Mouse (Mus musculus) embryonic facial prominence, embryonic 14.5 days (tissue): ENCODE measurements around the gene Spem2. TPM values are rescaled to one million over a fixed set of nuclear protein-coding genes. Genes with fewer than 3 reads are reported as not detected.

ENCODE experiments used
- ATAC-seq: fragments of 200-750 bp; cut with Nextera tagmentation; 2 replicates; pipeline ENCODE4 v1.8.0; 2017; ENCODE audit warnings: low read depth, moderate number of reproducible peaks, moderate TSS enrichment
- DNase-seq: peaks from one replicate; pipeline ENCODE4 v3.0.0-alpha.2; 2015; ENCODE audit warnings: low spot score
- H3K27ac ChIP-seq: fragments of 300-500 bp; sonication (generic); replicated peaks from 2 replicates; pipeline ENCODE4 v1.5.1; 2014; ENCODE audit warnings: low read depth, mild to moderate bottlenecking, low read length, moderate library complexity
- H3K27me3 ChIP-seq: fragments of 300-500 bp; sonication (generic); replicated peaks from 2 replicates; pipeline ENCODE4 v1.6.1; 2014; ENCODE audit warnings: low read length; ENCODE audit not compliant: control insufficient read depth, insufficient read depth
- H3K36me3 ChIP-seq: fragments of 300-500 bp; sonication (generic); 2 replicates; pipeline ENCODE4 v1.6.1; 2014; ENCODE audit warnings: low read length, mixed read lengths; ENCODE audit not compliant: control insufficient read depth, insufficient read depth
- H3K4me1 ChIP-seq: fragments of 300-500 bp; sonication (generic); 2 replicates; pipeline ENCODE4 v1.6.1; 2014; ENCODE audit warnings: antibody characterized with exemption, low read length; ENCODE audit not compliant: control insufficient read depth, insufficient read depth
- H3K4me2 ChIP-seq: fragments of 300-500 bp; sonication (generic); 2 replicates; pipeline ENCODE4 v1.6.1; 2014; ENCODE audit warnings: low read depth, mild to moderate bottlenecking, low read length, moderate library complexity, mixed read lengths
- H3K4me3 ChIP-seq: fragments of 300-500 bp; sonication (generic); 2 replicates; pipeline ENCODE4 v1.5.1; 2014; ENCODE audit warnings: low read depth, mild to moderate bottlenecking, low read length
- H3K9ac ChIP-seq: fragments of 300-500 bp; sonication (generic); 2 replicates; pipeline ENCODE4 v1.6.1; 2014; ENCODE audit warnings: low read depth, mild to moderate bottlenecking, low read length, moderate library complexity, mixed read lengths
- H3K9me3 ChIP-seq: fragments of 300-500 bp; sonication (generic); 2 replicates; pipeline ENCODE4 v1.6.1; 2016; ENCODE audit warnings: low read length; ENCODE audit not compliant: control insufficient read depth
- WGBS: fragments of 180-500 bp; shearing (Covaris S2); extraction: QIAGEN DNeasy Blood & Tissue Kit; methylation state at CpG from one replicate; pipeline ENCODE4 v1.1.7; 2014; 5-methylcytosine and 5-hydroxymethylcytosine counted together
- polyA plus RNA-seq: library from polyadenylated mRNA; unstranded; fragments of >200 nt; fragmentation: Nextera tagmentation; extraction: Ambion mirVana; gene quantifications from 2 replicates; pipeline ENCODE4 v1.2.1, GENCODE M21; 2014

Spem2 gene
- polyA plus RNA-seq, 1 experiment from 2014 or later: not detected

DNA sequence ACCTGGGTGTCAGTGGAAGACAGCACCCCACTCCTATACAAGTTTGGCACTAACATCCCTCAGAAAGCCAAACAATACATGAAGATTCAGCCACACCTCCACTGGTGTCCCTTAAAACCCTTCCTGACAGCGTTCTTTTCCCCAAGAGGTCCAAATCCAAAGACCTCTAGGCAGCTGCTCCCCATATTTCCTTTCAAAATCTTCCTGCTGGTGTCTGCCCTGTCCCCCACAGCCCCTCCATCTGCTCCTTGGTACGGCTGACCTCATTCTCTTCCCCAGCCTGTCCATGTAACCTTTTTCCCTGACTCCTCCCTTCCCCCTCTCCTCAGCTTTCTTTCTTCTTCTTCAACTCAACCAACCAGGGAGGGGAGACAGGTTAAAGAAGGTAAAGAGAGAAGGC lies 5.2 kb upstream of the Spem2 start:
- WGBS: 79% methylated on average over 2 of the region's 2 CpGs
- H3K27ac ChIP-seq: no peak overlapping the region
- no peak overlapping the region for H3K4me2 ChIP-seq
- DNase-seq: no peak
- H3K36me3 ChIP-seq: peaks cover 44% of the 10 kb centered on the region
- no peaks in the 10 kb centered on the region for H3K27me3 ChIP-seq
- H3K4me1 ChIP-seq: no peaks in the 10 kb centered on the region
- no peak for ATAC-seq
- H3K9me3 ChIP-seq: no peaks in the 10 kb centered on the region
- no peak overlapping the region for H3K4me3 ChIP-seq
- no peak overlapping the region for H3K9ac ChIP-seq

DNA sequence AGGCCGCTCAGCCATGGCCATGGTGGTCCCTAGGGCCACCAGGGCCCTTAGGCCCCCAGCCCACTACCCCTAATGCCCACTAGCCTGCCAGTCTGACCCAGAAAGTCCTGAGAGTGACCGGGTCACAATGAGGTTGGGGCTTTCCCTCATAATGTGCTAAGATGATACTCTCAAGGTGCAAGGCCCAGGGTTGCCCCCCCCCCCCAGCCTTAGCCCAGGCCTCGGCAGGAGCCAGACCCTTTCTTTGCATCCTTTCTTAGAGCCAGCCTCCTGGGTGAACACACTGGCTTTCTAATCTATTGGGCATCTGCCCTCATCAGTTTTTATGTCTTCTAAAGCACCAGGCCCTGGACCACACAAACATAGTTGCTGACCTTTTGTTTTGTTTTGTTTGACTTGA lies 3.8 kb upstream of the Spem2 start, which contains the start of gene Spem1:
Gene Spem1, minus strand, starts transcription at position 101 of the 400 bp plus-strand sequence.
- no peak for DNase-seq
- Histone ChIP-seq H3K4me3 (no peak within 1 kb of the TSS), H3K9ac (no peak within 1 kb of the TSS), H3K36me3 (peaks cover 30% of the 10 kb centered on the region), H3K4me1 (no peaks in the 10 kb centered on the region), H3K27ac (no peak within 1 kb of the TSS), H3K4me2 (no peak within 1 kb of the TSS), H3K9me3 (peaks cover 12% of the 10 kb centered on the region), H3K27me3 (no peaks in the 10 kb centered on the region)
- WGBS: 95% methylated on average over 2 of the region's 3 CpGs
- no peak for ATAC-seq

- no peak for ATAC-seq
- H3K27me3 ChIP-seq: no peaks in the 10 kb centered on the region
- no peak overlapping the region for H3K27ac ChIP-seq
- 90% methylated on average over 8 of the region's 8 CpGs for WGBS
- no peak overlapping the region for H3K9ac ChIP-seq
- no peak overlapping the region for H3K4me2 ChIP-seq
- H3K9me3 ChIP-seq: peaks cover 12% of the 10 kb centered on the region
- DNase-seq: no peak
- H3K36me3 ChIP-seq: no peaks in the 10 kb centered on the region
- H3K4me3 ChIP-seq: no peak overlapping the region
- H3K4me1 ChIP-seq: no peaks in the 10 kb centered on the region
These were observed 606 bp upstream of the Spem2 start for GRCm38 (mm10) chr11:69818871-69819270.

GRCm38 (mm10) chr11:69816520-69816919 lies 1.7 kb downstream of the Spem2 start:
- Histone ChIP-seq H3K9ac (no peak overlapping the region), H3K36me3 (no peaks in the 10 kb centered on the region), H3K27me3 (no peaks in the 10 kb centered on the region), H3K4me1 (no peaks in the 10 kb centered on the region), H3K27ac (no peak overlapping the region), H3K4me3 (no peak overlapping the region), H3K9me3 (peaks cover 12% of the 10 kb centered on the region), H3K4me2 (no peak overlapping the region)
- 93% methylated on average over 12 of the region's 12 CpGs for WGBS
- no peak for DNase-seq
- no peak for ATAC-seq

DNA sequence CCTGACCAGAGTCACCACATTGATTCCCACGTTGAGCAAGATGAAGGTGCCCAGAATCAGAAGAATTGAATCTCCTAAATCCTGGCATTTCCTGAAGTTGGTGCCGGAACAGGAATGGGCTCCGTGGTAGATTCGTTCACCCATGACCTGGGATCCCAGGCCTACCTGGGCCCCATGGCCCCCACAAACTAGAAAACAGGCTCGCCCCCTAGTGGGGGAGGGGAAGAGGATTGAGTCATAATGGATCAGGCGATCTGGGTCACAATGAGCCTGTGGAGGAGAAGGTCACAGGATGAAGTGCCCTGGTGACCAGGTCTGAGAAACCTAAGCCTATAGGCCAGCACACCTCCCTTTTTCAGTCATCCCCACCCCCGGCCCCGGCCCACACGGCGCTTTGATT lies 3.1 kb downstream of the Spem2 start, which contains the start of gene Gm39566:
Gene Gm39566, minus strand, starts transcription at position 144 of the 400 bp plus-strand sequence.
- Histone ChIP-seq H3K4me2 (no peak within 1 kb of the TSS), H3K4me3 (no peak within 1 kb of the TSS), H3K9ac (no peak within 1 kb of the TSS), H3K27ac (no peak within 1 kb of the TSS), H3K4me1 (no peaks in the 10 kb centered on the region), H3K9me3 (peaks cover 12% of the 10 kb centered on the region), H3K27me3 (no peaks in the 10 kb centered on the region), H3K36me3 (no peaks in the 10 kb centered on the region)
- no peak for DNase-seq
- no peak for ATAC-seq
- WGBS: 61% methylated on average over 10 of the region's 10 CpGs

DNA sequence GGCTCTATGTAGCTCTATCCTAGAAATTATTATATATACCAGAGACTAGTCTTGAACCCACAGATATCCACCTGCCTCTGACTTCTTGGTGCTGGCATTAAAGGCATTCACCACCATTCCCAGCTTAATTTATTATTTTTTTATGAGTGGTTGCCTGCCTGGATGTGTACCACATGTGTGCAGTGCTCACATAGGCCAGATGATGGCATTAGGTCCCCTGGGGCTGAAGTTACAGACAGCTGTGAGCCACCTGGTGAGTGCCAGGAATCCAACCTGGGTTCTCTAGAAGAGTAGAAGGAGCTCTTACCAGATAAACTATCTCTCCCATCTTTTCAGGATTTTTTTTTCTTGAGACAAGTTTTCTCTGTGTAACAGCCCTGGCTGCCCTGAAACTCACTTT lies 8.0 kb downstream of the Spem2 start:
- H3K9me3 ChIP-seq: no peaks in the 10 kb centered on the region
- no peak overlapping the region for H3K27ac ChIP-seq
- H3K4me3 ChIP-seq: no peak overlapping the region
- ATAC-seq (no peak), DNase-seq (no peak)
- no peaks in the 10 kb centered on the region for H3K4me1 ChIP-seq
- H3K4me2 ChIP-seq: no peak overlapping the region
- peaks cover 7% of the 10 kb centered on the region for H3K27me3 ChIP-seq
- no peak overlapping the region for H3K9ac ChIP-seq
- H3K36me3 ChIP-seq: no peaks in the 10 kb centered on the region

DNA sequence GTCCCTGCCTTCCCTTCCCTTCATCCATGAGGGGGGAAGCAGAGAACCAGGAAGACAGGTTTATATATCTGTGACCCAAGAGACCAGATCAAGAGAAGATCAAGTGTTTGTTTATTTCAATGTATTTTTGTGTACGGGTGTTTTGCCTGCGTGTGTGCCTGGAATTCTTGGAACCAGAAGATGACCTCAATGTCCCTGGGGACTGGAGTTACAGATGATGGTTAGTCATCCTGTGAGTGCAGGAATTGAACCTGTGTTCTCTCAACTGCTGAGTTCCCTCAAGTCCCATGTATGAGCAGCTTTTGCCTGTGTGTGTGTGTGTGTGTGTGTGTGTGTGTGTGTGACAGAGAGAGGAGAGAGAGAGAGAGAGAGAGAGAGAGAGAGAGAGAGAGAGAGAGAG lies 10.6 kb downstream of the Spem2 start:
- no peak overlapping the region for H3K27ac ChIP-seq
- peaks cover 28% of the 10 kb centered on the region for H3K27me3 ChIP-seq
- DNase-seq (no peak), ATAC-seq (no peak)
- WGBS: 72% methylated on average over 2 of the region's 2 CpGs
- H3K9ac ChIP-seq: no peak overlapping the region
- peaks cover 22% of the 10 kb centered on the region for H3K4me1 ChIP-seq
- no peaks in the 10 kb centered on the region for H3K36me3 ChIP-seq
- H3K4me2 ChIP-seq: no peak overlapping the region
- H3K4me3 ChIP-seq: no peak overlapping the region
- H3K9me3 ChIP-seq: no peaks in the 10 kb centered on the region

- peaks cover 32% of the 10 kb centered on the region for H3K4me1 ChIP-seq
These were observed 11.9 kb downstream of the Spem2 start for GRCm38 (mm10) chr11:69806378-69806777.

More at GRCm38 (mm10) chr11:69806378-69806777, 11.9 kb downstream of the Spem2 start:
- no peak overlapping the region for H3K4me2 ChIP-seq
- no peak overlapping the region for H3K4me3 ChIP-seq
- WGBS: 84% methylated on average over 4 of the region's 4 CpGs
- H3K36me3 ChIP-seq: no peaks in the 10 kb centered on the region
- no peak overlapping the region for H3K27ac ChIP-seq
- ATAC-seq (no peak), DNase-seq (no peak)
- H3K9me3 ChIP-seq: no peaks in the 10 kb centered on the region
- peaks cover 35% of the 10 kb centered on the region for H3K27me3 ChIP-seq
- H3K9ac ChIP-seq: no peak overlapping the region
